10 mouse cellular contexts compared by ENCODE assay signal in genomic region chr10:18527766-18528165, GRCm38 (mm10). TPM values are rescaled to one million over a fixed set of nuclear protein-coding genes. Genes with fewer than 3 reads are reported as not detected.
DNase-seq lines count a peak whose midpoint lies in the region; ATAC-seq and TF ChIP-seq lines count a peak whose summit lies in the region.
"Had no signal": no experiment of that assay in that cellular context is flagged by ENCODE, and none has a peak within 500 bp of the region (broad histone marks: within the 10 kb centered on the region; RNA-seq: fewer than 3 reads in every experiment).

No protein-coding gene starts in this region.

- no peak overlapping the region; the same call in 1 of the 2 replicates for H3K27ac ChIP-seq in left cerebral cortex, adult 2 months
- H3K27ac ChIP-seq: heart, embryonic 13.5 days; liver, embryonic 15.5 days had no signal

- DNase-seq in cerebellum, adult 11-12 months: peak; percentile 44
- DNase-seq in left cerebral cortex, adult 2 months (ENCODE audit: extremely low spot score in 1 of 2, low spot score in 2 of 2): no peak
- no peak for DNase-seq in left cerebral cortex, adult 18-20 months (ENCODE audit: low spot score in 2 of 2)
- peak; percentile 65 for DNase-seq in kidney, adult 9 months
- DNase-seq in thymus, postnatal 25 days: peak; percentile 67
- DNase-seq in frontal cortex, adult 2 months (ENCODE audit: extremely low spot score in 1 of 2, low spot score in 1 of 2): no peak

- ATAC-seq in cerebellum, adult (ENCODE audit: insufficient number of reproducible peaks, low FRiP score, low TSS enrichment): no peak
- no peak for ATAC-seq in granulocyte monocyte progenitor cell, adult 5-6 weeks (replicated peaks; ENCODE audit: poor library complexity, severe bottlenecking)

- H3K4me3 ChIP-seq in left cerebral cortex, adult 2 months: peak overlapping the region; percentile 45
- H3K4me3 ChIP-seq: heart, embryonic 13.5 days; liver, embryonic 15.5 days had no signal

- intact Hi-C loops in left cerebral cortex, adult 2 months (cut with DNase I): loop anchor here (1.0 to 5.0 kb wide), 5 partner anchors 47 to 136 kb away; no protein-coding TSS in a partner anchor

- no peak for TF ChIP-seq CTCF in left cerebral cortex, adult 2 months (IDR thresholded peaks at IDR 0.05)

RNA-seq across cellular contexts. Expression of gene Hebp2, which starts 18.1 kb away (rescaled TPM):
- total RNA-seq in left cerebral cortex, adult 2 months (2021): 1 to 10 TPM; 3.8 TPM
- total RNA-seq in left cerebral cortex, adult 18-20 months (2021): 1 to 10 TPM; 4.0 to 4.6 TPM
- not detected in 2 replicates for total RNA-seq in granulocyte monocyte progenitor cell, adult 5-6 weeks (2014; fragmentation: Nextera tagmentation)
- 1.2 and 2.3 TPM in 2 replicates for total RNA-seq in granulocyte monocyte progenitor cell, adult 5-6 weeks (2017)
- polyA plus RNA-seq in frontal cortex, adult 2 months (2012; rRNA removed): 3.2 and 3.7 TPM in 2 replicates

Comparison
In these comparisons a context has a peak if more than half of its experiments do, and no peak if none do; other contexts are left out.
1. DNase-seq: peak in cerebellum, adult 11-12 months (single experiment), kidney, adult 9 months (single experiment) and thymus, postnatal 25 days (single experiment); none in left cerebral cortex, adult 2 months (0 of 2), left cerebral cortex, adult 18-20 months (0 of 2) and frontal cortex, adult 2 months (0 of 2).